Mouse (Mus musculus): Measurements from ENCODE around the gene Srsf1. TPM values are rescaled to one million over a fixed set of nuclear protein-coding genes. Genes with fewer than 3 reads are reported as not detected.

The Srsf1 gene
- polyA plus RNA-seq, 1 experiment from 2014 or later = 244 TPM

DNA sequence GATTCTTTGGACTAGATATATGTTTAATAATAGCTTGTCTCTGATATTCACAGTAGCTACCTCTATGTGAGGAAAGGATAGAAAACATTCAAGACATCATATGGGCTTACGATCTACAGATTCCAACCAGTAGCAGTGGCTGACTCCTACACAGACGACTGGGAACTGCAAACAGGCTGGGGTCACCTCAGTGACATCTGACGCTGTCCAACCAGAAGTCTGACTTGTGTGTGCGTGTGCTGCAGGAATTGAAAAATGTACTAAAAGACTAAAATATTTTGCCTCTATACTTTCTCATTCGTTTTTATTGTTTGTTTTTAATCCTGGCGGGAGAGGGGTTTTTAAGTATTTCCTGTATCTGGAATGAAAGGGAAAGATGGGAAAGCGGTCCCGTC, 20.0 kb downstream of the Srsf1 start:
- Histone ChIP-seq H3K27ac (peak overlapping the region; percentile 96), H3K4me3 (replicated peaks) (peak overlapping the region; percentile 96), H3K36me3 (no peaks in the 10 kb centered on the region), H3K4me2 (replicated peaks) (peak overlapping the region; percentile 80), H3K4me1 (replicated peaks) (peaks cover 18% of the 10 kb centered on the region), H3K9me3 (no peaks in the 10 kb centered on the region), H3K27me3 (replicated peaks) (no peaks in the 10 kb centered on the region), H3K9ac (peak overlapping the region; percentile 94)
- ATAC-seq = no peak
- 2% methylated on average over 8 of the region's 8 CpGs for WGBS

DNA sequence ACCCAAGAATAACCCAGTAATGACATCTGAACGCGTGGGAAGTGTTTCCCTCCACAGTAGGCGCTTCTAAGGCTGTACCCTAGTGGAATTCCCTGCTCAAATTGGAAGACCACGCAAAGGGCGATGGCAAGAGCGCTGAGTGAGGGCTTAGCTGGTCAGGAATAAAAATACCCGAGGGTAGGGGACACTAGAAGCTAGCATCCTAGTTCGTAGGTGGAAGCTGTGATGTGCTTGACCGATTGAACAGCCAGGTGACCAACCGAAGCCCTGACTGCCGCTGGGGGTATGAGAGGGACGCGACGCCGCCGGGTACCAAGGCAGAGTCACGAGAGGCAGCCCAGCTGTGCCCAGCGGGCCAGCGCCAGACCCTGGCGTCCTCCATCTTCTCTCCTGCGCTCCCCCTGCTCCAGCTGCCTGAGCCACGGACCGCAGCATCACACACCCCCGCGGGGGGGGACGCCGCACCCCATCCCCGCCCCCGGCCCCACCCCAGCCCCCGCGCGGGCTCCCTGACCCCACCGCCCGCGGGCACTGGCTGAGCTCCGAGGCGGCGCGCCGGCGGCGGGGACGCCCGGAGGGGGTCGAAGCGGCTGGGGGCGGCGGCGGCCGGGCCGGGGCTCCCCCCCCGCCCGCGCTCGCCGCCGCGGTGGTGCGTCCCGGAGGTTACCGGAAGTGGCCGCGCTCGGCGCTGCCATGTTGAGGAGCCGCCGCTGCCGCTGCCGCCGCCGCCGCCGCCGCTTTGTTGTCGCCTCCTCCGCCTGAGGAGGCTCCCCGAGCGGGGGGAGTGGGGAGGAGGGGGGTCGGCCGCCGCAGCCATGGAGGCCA, 20.6 kb downstream of the Srsf1 start, which contains the start of gene Vezf1:
Vezf1 (plus strand) TSS at position 694 of the 825 bp plus-strand sequence.
- H3K27ac ChIP-seq = peak within 1 kb of the TSS; percentile 96
- H3K4me2 ChIP-seq (replicated peaks) = peak within 1 kb of the TSS; percentile 80
- ATAC-seq = peak; percentile 87
- H3K36me3 ChIP-seq = no peaks in the 10 kb centered on the region
- no peaks in the 10 kb centered on the region for H3K27me3 ChIP-seq (replicated peaks)
- peak within 1 kb of the TSS; percentile 94 for H3K9ac ChIP-seq
- H3K4me3 ChIP-seq (replicated peaks) = peak within 1 kb of the TSS; percentile 96
- H3K9me3 ChIP-seq = no peaks in the 10 kb centered on the region
- H3K4me1 ChIP-seq (replicated peaks) = peaks cover 18% of the 10 kb centered on the region
- WGBS = under 1% methylated on average over 60 of the region's 81 CpGs

DNA sequence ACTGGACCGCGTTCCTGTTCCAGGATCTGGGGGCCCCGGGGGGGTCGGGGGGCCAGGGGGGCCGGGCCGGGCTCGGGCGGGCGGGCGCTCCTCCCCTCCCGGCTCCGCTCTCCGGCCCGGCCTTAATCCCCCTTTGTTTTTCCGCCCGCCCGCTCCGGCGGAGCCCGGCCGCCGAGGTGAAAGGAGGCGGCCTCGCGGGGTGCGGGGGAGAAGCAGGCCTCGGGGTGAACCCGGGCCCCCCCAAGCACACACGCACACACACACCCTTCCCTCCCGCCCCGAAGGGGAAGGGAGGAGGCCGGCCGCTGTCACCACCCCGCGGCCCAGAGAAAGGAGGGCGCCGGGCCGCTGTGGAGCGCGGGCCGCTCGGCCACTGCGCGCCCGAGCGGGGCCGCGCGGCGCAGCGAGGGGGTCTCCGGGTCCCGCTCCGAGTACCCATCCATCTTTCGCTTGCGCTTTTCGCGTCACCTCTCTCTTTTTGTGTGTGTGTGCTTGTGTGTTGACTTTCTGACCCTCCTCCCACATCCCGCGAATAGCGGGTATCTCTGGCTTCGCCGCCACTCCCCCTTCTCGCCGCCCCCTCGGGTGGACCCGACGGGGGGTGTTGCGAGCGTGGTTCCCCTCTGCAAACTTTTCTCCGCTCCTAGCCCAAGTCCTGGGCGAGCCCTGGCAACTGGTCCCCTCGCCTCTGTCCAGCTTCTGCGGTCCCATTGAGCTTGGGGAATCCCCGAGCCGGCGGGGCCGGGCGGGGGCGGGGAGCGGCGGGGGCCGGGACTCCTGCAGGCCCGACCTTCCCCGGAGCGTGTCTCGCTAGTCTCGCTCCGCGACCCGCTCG, 21.5 kb downstream of the Srsf1 start:
- ATAC-seq = peak; percentile 82
- Histone ChIP-seq H3K27ac (peak overlapping the region; percentile 96), H3K4me1 (replicated peaks) (peaks cover 23% of the 10 kb centered on the region), H3K9ac (peak overlapping the region; percentile 94), H3K27me3 (replicated peaks) (no peaks in the 10 kb centered on the region), H3K4me2 (replicated peaks) (peak overlapping the region; percentile 80), H3K9me3 (no peaks in the 10 kb centered on the region), H3K36me3 (peaks cover 1% of the 10 kb centered on the region; the same call in 1 of the 2 replicates), H3K4me3 (replicated peaks) (peak overlapping the region; percentile 96)
- 1% methylated on average over 80 of the region's 92 CpGs for WGBS

DNA sequence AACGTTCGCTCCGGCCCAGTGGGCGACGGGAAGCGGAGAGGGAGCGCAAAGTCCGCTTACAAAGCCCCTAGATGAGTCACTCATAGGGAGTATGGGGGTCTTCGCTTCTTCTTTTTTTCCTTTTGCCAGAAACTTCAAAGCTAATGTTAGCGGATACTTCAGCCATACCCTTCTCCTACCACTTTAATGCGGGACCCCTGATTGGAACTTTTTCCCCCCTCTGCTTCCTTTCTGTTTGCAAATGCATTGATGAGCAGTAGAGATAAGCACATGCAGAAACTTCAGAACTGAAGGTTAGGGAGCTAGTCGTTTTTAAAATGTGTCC, 22.0 kb downstream of the Srsf1 start:
- ATAC-seq = no peak
- H3K36me3 ChIP-seq = peaks cover 3% of the 10 kb centered on the region; the same call in 1 of the 2 replicates
- H3K9ac ChIP-seq = peak overlapping the region; percentile 94
- no peaks in the 10 kb centered on the region for H3K27me3 ChIP-seq (replicated peaks)
- peaks cover 24% of the 10 kb centered on the region for H3K4me1 ChIP-seq (replicated peaks)
- peak overlapping the region; percentile 80 for H3K4me2 ChIP-seq (replicated peaks)
- WGBS = under 1% methylated on average over 12 of the region's 12 CpGs
- no peaks in the 10 kb centered on the region for H3K9me3 ChIP-seq
- peak overlapping the region; percentile 96 for H3K4me3 ChIP-seq (replicated peaks)
- peak overlapping the region; percentile 96 for H3K27ac ChIP-seq

DNA sequence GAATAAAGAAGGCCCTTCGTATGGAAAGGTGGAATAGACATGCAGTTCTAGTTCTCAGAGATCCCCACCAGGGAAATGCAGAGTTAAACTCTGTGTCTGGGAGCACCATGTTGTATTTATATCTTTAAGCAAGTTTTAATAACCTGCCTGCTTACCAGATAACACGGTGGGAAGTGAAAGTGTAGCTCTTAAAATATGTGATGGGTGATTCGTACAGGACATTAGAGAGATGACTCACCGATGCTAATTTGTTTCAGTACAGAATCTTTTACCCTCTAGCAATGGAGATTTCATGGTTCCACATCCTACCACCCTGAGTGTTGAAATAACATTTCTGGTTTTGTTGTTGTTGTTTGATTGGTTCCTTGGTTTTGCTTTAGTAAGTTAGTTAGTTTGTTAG, 23.2 kb downstream of the Srsf1 start:
- Histone ChIP-seq H3K4me1 (replicated peaks) (peaks cover 24% of the 10 kb centered on the region), H3K9ac (no peak overlapping the region), H3K9me3 (no peaks in the 10 kb centered on the region), H3K27ac (no peak overlapping the region), H3K27me3 (replicated peaks) (no peaks in the 10 kb centered on the region), H3K36me3 (peaks cover 3% of the 10 kb centered on the region; the same call in 1 of the 2 replicates), H3K4me3 (replicated peaks) (no peak overlapping the region), H3K4me2 (replicated peaks) (peak overlapping the region; percentile 80)
- ATAC-seq = no peak
- 27% methylated on average over 4 of the region's 4 CpGs for WGBS

DNA sequence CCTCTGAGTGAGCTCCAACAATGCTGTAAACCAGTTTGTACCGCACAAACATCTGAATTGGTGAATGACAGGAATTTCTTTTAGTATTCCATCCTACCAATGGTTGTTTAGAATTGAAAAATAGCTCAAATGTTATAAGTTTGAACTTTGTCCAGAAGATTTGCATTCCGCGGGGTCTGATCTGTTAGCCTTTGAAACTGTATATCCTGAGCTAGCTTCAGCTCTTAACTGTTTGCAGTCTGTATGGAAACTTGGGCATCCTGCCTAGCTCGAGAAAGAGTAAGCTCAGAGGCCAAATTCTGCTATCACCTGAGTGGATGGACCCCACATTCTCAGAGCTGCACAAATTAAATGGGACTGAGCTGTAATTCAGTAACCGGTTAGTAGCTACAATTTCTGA, 23.9 kb downstream of the Srsf1 start:
- H3K36me3 ChIP-seq = peaks cover 3% of the 10 kb centered on the region; the same call in 1 of the 2 replicates
- H3K4me3 ChIP-seq (replicated peaks) = no peak overlapping the region
- no peak overlapping the region for H3K9ac ChIP-seq
- no peaks in the 10 kb centered on the region for H3K9me3 ChIP-seq
- no peak for ATAC-seq
- H3K4me1 ChIP-seq (replicated peaks) = peaks cover 24% of the 10 kb centered on the region
- H3K27ac ChIP-seq = no peak overlapping the region
- H3K27me3 ChIP-seq (replicated peaks) = no peaks in the 10 kb centered on the region
- WGBS = 31% methylated on average over 5 of the region's 5 CpGs
- H3K4me2 ChIP-seq (replicated peaks) = peak overlapping the region; percentile 80

DNA sequence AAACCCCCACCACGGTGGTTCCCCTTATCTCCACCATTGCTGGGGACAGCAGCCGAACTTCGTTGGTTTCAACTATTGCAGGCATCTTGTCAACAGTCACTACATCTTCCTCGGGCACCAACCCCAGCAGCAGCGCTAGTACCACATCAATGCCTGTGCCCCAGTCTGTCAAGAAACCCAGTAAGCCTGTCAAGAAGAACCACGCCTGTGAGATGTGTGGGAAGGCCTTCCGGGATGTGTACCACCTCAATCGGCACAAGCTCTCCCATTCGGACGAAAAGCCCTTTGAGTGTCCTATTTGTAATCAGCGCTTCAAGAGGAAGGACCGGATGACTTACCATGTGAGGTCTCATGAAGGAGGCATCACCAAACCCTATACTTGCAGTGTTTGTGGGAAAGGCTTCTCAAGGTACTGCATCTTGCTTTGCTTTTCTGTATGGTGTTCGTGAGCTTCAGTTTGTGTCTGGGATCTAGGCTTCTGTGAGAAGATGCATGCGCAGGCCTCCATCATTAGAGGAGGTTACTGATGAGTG, 26.2 kb downstream of the Srsf1 start:
- Histone ChIP-seq H3K9ac (no peak overlapping the region), H3K36me3 (peaks cover 11% of the 10 kb centered on the region), H3K9me3 (no peaks in the 10 kb centered on the region), H3K4me2 (replicated peaks) (no peak overlapping the region), H3K27me3 (replicated peaks) (no peaks in the 10 kb centered on the region), H3K4me3 (replicated peaks) (no peak overlapping the region), H3K4me1 (replicated peaks) (peaks cover 22% of the 10 kb centered on the region), H3K27ac (no peak overlapping the region)
- ATAC-seq = no peak
- 76% methylated on average over 14 of the region's 14 CpGs for WGBS

DNA sequence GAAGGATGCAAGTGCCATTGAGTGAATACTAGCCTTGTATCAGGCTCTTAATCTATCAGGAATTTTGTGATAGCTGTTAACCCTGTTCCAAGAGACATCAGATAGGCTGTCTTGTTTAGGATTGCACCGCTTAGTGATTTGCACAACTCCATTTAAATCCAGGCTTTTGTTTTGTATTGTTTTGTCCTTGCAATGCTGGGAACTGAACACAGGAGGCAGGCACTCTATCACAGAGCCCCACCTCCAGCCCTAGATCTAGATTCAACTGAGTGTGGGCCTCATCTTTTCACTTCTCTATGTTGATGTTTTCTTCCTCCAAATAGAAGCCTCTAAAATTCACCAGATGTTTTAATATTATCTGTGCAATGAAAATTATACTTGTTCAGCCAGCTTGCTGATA, 28.5 kb downstream of the Srsf1 start:
- ATAC-seq = no peak
- Histone ChIP-seq H3K4me3 (replicated peaks) (no peak overlapping the region), H3K27ac (no peak overlapping the region), H3K9ac (no peak overlapping the region), H3K4me2 (replicated peaks) (no peak overlapping the region), H3K9me3 (no peaks in the 10 kb centered on the region), H3K4me1 (replicated peaks) (peaks cover 16% of the 10 kb centered on the region), H3K27me3 (replicated peaks) (no peaks in the 10 kb centered on the region), H3K36me3 (peaks cover 22% of the 10 kb centered on the region)
- WGBS = 79% methylated on average over 1 of the region's 1 CpGs

DNA sequence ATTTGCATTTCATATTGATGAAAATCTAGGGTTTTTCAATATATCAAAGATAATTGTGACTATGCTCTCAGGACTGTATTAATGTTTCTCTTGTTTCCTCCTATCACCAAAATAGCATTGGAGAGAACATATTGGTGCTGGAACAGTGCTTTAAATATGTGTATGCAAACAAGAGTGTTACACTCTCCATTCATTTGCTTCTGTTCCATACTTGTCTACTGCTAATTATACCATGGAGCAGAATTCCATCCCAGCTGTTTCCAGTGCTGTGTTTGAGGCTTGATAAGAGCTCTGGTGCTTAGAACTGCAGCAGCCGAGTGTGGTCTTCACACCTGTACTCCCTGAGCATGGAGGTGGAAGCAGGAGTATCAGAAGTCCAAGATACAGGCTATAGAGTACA, 29.2 kb downstream of the Srsf1 start:
- 80% methylated on average over 1 of the region's 1 CpGs for WGBS
- Histone ChIP-seq H3K27ac (no peak overlapping the region), H3K4me1 (replicated peaks) (peaks cover 10% of the 10 kb centered on the region), H3K9ac (no peak overlapping the region), H3K4me2 (replicated peaks) (no peak overlapping the region), H3K36me3 (peaks cover 25% of the 10 kb centered on the region), H3K4me3 (replicated peaks) (no peak overlapping the region), H3K9me3 (no peaks in the 10 kb centered on the region), H3K27me3 (replicated peaks) (no peaks in the 10 kb centered on the region)
- no peak for ATAC-seq

DNA sequence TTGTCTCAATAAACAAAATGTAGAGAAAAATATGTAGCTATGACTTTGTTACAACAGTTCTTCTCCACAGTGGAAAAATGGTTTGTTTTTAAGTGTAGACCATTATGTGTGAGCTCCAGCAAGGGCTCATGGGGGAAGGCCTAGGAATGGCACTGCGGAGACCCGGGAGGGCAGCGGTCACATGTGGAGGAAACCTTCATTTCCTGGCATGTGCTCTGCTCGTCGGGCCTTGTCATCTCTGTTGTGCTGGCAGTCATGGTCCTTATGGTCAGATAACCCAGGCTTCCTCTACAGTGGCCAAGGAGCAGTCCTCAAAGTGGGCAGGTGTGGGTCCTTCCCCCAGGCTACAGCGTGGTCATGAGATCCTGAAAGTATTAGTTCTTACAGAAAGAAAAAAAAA, 36.5 kb downstream of the Srsf1 start:
- H3K9me3 ChIP-seq = no peaks in the 10 kb centered on the region
- ATAC-seq = no peak
- H3K27me3 ChIP-seq (replicated peaks) = no peaks in the 10 kb centered on the region
- H3K4me1 ChIP-seq (replicated peaks) = 0 out of 2 replicates have a peak, but pooled peaks cover 8% of the 10 kb centered on the region
- H3K9ac ChIP-seq = no peak overlapping the region
- no peak overlapping the region for H3K4me3 ChIP-seq (replicated peaks)
- no peak overlapping the region for H3K4me2 ChIP-seq (replicated peaks)
- H3K36me3 ChIP-seq = peaks cover 16% of the 10 kb centered on the region
- no peak overlapping the region for H3K27ac ChIP-seq
- WGBS = 65% methylated on average over 6 of the region's 6 CpGs

DNA sequence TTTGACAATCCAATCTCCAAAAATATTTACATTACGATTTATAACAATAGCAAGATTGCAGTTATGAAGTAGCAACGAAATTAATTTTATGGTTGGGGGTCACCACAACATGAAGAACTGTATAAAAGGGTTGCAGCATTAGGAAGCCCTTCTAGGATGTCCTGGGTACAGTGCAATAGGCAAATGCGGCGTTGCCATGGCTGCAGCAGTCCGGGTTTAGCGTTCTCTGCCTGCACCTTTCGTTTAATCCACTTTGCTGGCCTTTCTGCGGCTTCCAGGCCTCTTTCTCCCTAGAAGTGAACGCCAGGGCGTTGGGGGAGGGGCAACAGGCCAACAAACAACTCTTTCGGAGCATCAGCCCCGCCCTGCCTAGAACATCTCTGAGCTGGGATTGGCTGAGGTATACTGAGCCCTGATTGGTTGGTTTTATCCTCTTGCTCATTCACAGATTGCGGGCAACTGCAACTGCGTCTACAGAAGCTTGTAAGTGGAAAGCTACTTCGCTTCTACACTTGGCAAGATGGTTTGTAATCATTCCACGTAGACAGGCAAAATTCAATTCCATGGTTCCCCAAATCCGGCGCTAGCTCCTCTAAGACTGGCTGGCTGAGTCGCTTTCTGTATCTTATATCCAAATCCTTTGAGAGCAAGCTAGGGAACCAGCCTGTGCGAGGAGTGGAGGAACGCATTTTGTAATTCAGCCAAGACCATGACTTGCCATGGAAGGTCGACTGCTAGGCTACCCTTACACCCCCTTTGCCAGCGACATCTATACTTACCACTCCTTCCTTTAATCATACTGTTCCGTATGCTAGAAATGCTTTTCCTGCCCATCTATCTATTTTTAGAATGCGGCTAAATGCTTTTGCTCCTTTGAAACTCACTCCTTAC, 39.8 kb downstream of the Srsf1 start:
- Histone ChIP-seq H3K9ac (peak overlapping the region; percentile 11; the same call in 1 of the 2 replicates), H3K4me1 (replicated peaks) (0 out of 2 replicates have a peak, but pooled peaks cover 8% of the 10 kb centered on the region), H3K36me3 (0 out of 2 replicates have a peak, but pooled peaks cover 5% of the 10 kb centered on the region), H3K9me3 (no peaks in the 10 kb centered on the region), H3K4me2 (replicated peaks) (peak overlapping the region; percentile 64), H3K27ac (peak overlapping the region; percentile 63), H3K27me3 (replicated peaks) (no peaks in the 10 kb centered on the region), H3K4me3 (replicated peaks) (peak overlapping the region; percentile 23)
- 6% methylated on average over 25 of the region's 25 CpGs for WGBS
- ATAC-seq = peak; percentile 98
